Mouse (Mus musculus): Measurements from ENCODE around the gene Atp6v0a1. TPM values are rescaled to one million over a fixed set of nuclear protein-coding genes. Genes with fewer than 3 reads are reported as not detected.

The Atp6v0a1 gene
- polyA plus RNA-seq, 1 experiment from 2014 or later, result 175 TPM

- Histone ChIP-seq H3K9me3 (ENCODE audit: control insufficient read depth, low read length) (no peaks in the 10 kb centered on the region), H3K4me1 (ENCODE audit: control insufficient read depth, insufficient read depth, low read length) (no peaks in the 10 kb centered on the region), H3K4me2 (ENCODE audit: low read depth, low read length) (no peak overlapping the region), H3K27me3 (ENCODE audit: control insufficient read depth, insufficient read depth, low read length) (peaks cover 27% of the 10 kb centered on the region), H3K36me3 (ENCODE audit: control insufficient read depth, insufficient read depth, low read length) (no peaks in the 10 kb centered on the region), H3K27ac (ENCODE audit: low read depth, low read length) (no peak overlapping the region), H3K9ac (replicated peaks; ENCODE audit: low read depth, low read length) (no peak overlapping the region), H3K4me3 (ENCODE audit: low read depth, low read length) (no peak overlapping the region)
- WGBS, result 81% methylated on average over 6 of the region's 6 CpGs
- no peak for ATAC-seq (ENCODE audit: low read depth)
Observed at GRCm38 (mm10) chr11:100965760-100966159, 43.5 kb upstream of the Atp6v0a1 start.

- no peaks in the 10 kb centered on the region for H3K4me1 ChIP-seq (ENCODE audit: control insufficient read depth, insufficient read depth, low read length)
- peaks cover 41% of the 10 kb centered on the region for H3K27me3 ChIP-seq (ENCODE audit: control insufficient read depth, insufficient read depth, low read length)
- no peak overlapping the region for H3K9ac ChIP-seq (replicated peaks; ENCODE audit: low read depth, low read length)
- H3K36me3 ChIP-seq (ENCODE audit: control insufficient read depth, insufficient read depth, low read length), result no peaks in the 10 kb centered on the region
- H3K9me3 ChIP-seq (ENCODE audit: control insufficient read depth, low read length), result no peaks in the 10 kb centered on the region
- H3K4me3 ChIP-seq (ENCODE audit: low read depth, low read length), result no peak overlapping the region
- H3K4me2 ChIP-seq (ENCODE audit: low read depth, low read length), result no peak overlapping the region
- ATAC-seq (ENCODE audit: low read depth), result no peak
- WGBS, result 72% methylated on average over 5 of the region's 5 CpGs
- H3K27ac ChIP-seq (ENCODE audit: low read depth, low read length), result no peak overlapping the region
Observed at GRCm38 (mm10) chr11:100967376-100967775, 41.9 kb upstream of the Atp6v0a1 start.

- 89% methylated on average over 5 of the region's 5 CpGs for WGBS
- H3K4me3 ChIP-seq (ENCODE audit: low read depth, low read length), result no peak overlapping the region
- H3K4me2 ChIP-seq (ENCODE audit: low read depth, low read length), result no peak overlapping the region; the same call in 1 of the 2 replicates
- no peaks in the 10 kb centered on the region for H3K36me3 ChIP-seq (ENCODE audit: control insufficient read depth, insufficient read depth, low read length)
- ATAC-seq (ENCODE audit: low read depth), result no peak
- H3K9ac ChIP-seq (replicated peaks; ENCODE audit: low read depth, low read length), result no peak overlapping the region
- no peaks in the 10 kb centered on the region for H3K4me1 ChIP-seq (ENCODE audit: control insufficient read depth, insufficient read depth, low read length)
- no peaks in the 10 kb centered on the region for H3K9me3 ChIP-seq (ENCODE audit: control insufficient read depth, low read length)
- peaks cover 45% of the 10 kb centered on the region for H3K27me3 ChIP-seq (ENCODE audit: control insufficient read depth, insufficient read depth, low read length)
- no peak overlapping the region for H3K27ac ChIP-seq (ENCODE audit: low read depth, low read length)
Observed at GRCm38 (mm10) chr11:100967881-100968420, 41.3 kb upstream of the Atp6v0a1 start.

GRCm38 (mm10) chr11:100968501-100968900 lies 40.8 kb upstream of the Atp6v0a1 start:
- Histone ChIP-seq H3K36me3 (ENCODE audit: control insufficient read depth, insufficient read depth, low read length) (no peaks in the 10 kb centered on the region), H3K27me3 (ENCODE audit: control insufficient read depth, insufficient read depth, low read length) (peaks cover 45% of the 10 kb centered on the region), H3K4me3 (ENCODE audit: low read depth, low read length) (peak overlapping the region; percentile 32; the same call in 1 of the 2 replicates), H3K9me3 (ENCODE audit: control insufficient read depth, low read length) (no peaks in the 10 kb centered on the region), H3K9ac (replicated peaks; ENCODE audit: low read depth, low read length) (no peak overlapping the region), H3K4me2 (ENCODE audit: low read depth, low read length) (peak overlapping the region; percentile 46; the same call in 1 of the 2 replicates), H3K27ac (ENCODE audit: low read depth, low read length) (no peak overlapping the region), H3K4me1 (ENCODE audit: control insufficient read depth, insufficient read depth, low read length) (no peaks in the 10 kb centered on the region)
- no peak for ATAC-seq (ENCODE audit: low read depth)
- WGBS, result 79% methylated on average over 5 of the region's 5 CpGs

GRCm38 (mm10) chr11:100969189-100969743 lies 40.0 kb upstream of the Atp6v0a1 start:
- Histone ChIP-seq H3K4me3 (ENCODE audit: low read depth, low read length) (peak overlapping the region; percentile 32), H3K4me2 (ENCODE audit: low read depth, low read length) (peak overlapping the region; percentile 46), H3K4me1 (ENCODE audit: control insufficient read depth, insufficient read depth, low read length) (no peaks in the 10 kb centered on the region), H3K27ac (ENCODE audit: low read depth, low read length) (no peak overlapping the region), H3K9me3 (ENCODE audit: control insufficient read depth, low read length) (no peaks in the 10 kb centered on the region), H3K9ac (replicated peaks; ENCODE audit: low read depth, low read length) (peak overlapping the region; percentile 34; the same call in 1 of the 2 replicates), H3K27me3 (ENCODE audit: control insufficient read depth, insufficient read depth, low read length) (peaks cover 45% of the 10 kb centered on the region), H3K36me3 (ENCODE audit: control insufficient read depth, insufficient read depth, low read length) (no peaks in the 10 kb centered on the region)
- ATAC-seq (ENCODE audit: low read depth), result no peak
- 9% methylated on average over 29 of the region's 35 CpGs for WGBS

GRCm38 (mm10) chr11:100969744-100970556 lies 39.3 kb upstream of the Atp6v0a1 start:
- ATAC-seq (ENCODE audit: low read depth), result no peak
- peak overlapping the region; percentile 28; the same call in 1 of the 2 replicates for H3K27ac ChIP-seq (ENCODE audit: low read depth, low read length)
- peaks cover 45% of the 10 kb centered on the region for H3K27me3 ChIP-seq (ENCODE audit: control insufficient read depth, insufficient read depth, low read length)

GRCm38 (mm10) chr11:100970557-100970937 lies 38.7 kb upstream of the Atp6v0a1 start, which contains the start of gene Cavin1:
TSS of gene Cavin1 (minus strand) at chr11:100970887.
- Histone ChIP-seq H3K9me3 (ENCODE audit: control insufficient read depth, low read length) (no peaks in the 10 kb centered on the region), H3K4me1 (ENCODE audit: control insufficient read depth, insufficient read depth, low read length) (no peaks in the 10 kb centered on the region), H3K36me3 (ENCODE audit: control insufficient read depth, insufficient read depth, low read length) (no peaks in the 10 kb centered on the region), H3K4me3 (ENCODE audit: low read depth, low read length) (peak within 1 kb of the TSS; percentile 32), H3K27ac (ENCODE audit: low read depth, low read length) (peak within 1 kb of the TSS; percentile 28; the same call in 1 of the 2 replicates), H3K9ac (replicated peaks; ENCODE audit: low read depth, low read length) (0 out of 2 replicates have a peak within 1 kb of the TSS, but pooled peaks have one; percentile 28), H3K4me2 (ENCODE audit: low read depth, low read length) (peak within 1 kb of the TSS; percentile 46), H3K27me3 (ENCODE audit: control insufficient read depth, insufficient read depth, low read length) (peaks cover 45% of the 10 kb centered on the region)
- ATAC-seq (ENCODE audit: low read depth), result peak; percentile 49; the same call in 1 of the 2 replicates
- 1% methylated on average over 20 of the region's 20 CpGs for WGBS

More at GRCm38 (mm10) chr11:100969744-100970556, 39.3 kb upstream of the Atp6v0a1 start:
- H3K4me2 ChIP-seq (ENCODE audit: low read depth, low read length), result peak overlapping the region; percentile 46
- H3K9me3 ChIP-seq (ENCODE audit: control insufficient read depth, low read length), result no peaks in the 10 kb centered on the region
- no peaks in the 10 kb centered on the region for H3K36me3 ChIP-seq (ENCODE audit: control insufficient read depth, insufficient read depth, low read length)
- WGBS, result 1% methylated on average over 65 of the region's 65 CpGs
- H3K4me3 ChIP-seq (ENCODE audit: low read depth, low read length), result peak overlapping the region; percentile 32
- H3K4me1 ChIP-seq (ENCODE audit: control insufficient read depth, insufficient read depth, low read length), result no peaks in the 10 kb centered on the region
- H3K9ac ChIP-seq (replicated peaks; ENCODE audit: low read depth, low read length), result 0 out of 2 replicates have a peak overlapping the region, but pooled peaks have one; percentile 28

- no peak overlapping the region for H3K4me3 ChIP-seq (ENCODE audit: low read depth, low read length)
Observed at GRCm38 (mm10) chr11:100971455-100971854, 37.8 kb upstream of the Atp6v0a1 start.

GRCm38 (mm10) chr11:100973245-100973644 lies 36.0 kb upstream of the Atp6v0a1 start:
- Histone ChIP-seq H3K4me1 (ENCODE audit: control insufficient read depth, insufficient read depth, low read length) (no peaks in the 10 kb centered on the region), H3K27ac (ENCODE audit: low read depth, low read length) (no peak overlapping the region), H3K4me2 (ENCODE audit: low read depth, low read length) (no peak overlapping the region), H3K4me3 (ENCODE audit: low read depth, low read length) (no peak overlapping the region), H3K9me3 (ENCODE audit: control insufficient read depth, low read length) (no peaks in the 10 kb centered on the region), H3K9ac (replicated peaks; ENCODE audit: low read depth, low read length) (no peak overlapping the region), H3K36me3 (ENCODE audit: control insufficient read depth, insufficient read depth, low read length) (no peaks in the 10 kb centered on the region), H3K27me3 (ENCODE audit: control insufficient read depth, insufficient read depth, low read length) (peaks cover 40% of the 10 kb centered on the region)
- no peak for ATAC-seq (ENCODE audit: low read depth)
- 90% methylated on average over 7 of the region's 7 CpGs for WGBS

More at GRCm38 (mm10) chr11:100971455-100971854, 37.8 kb upstream of the Atp6v0a1 start:
- no peak for ATAC-seq (ENCODE audit: low read depth)
- H3K27me3 ChIP-seq (ENCODE audit: control insufficient read depth, insufficient read depth, low read length), result peaks cover 45% of the 10 kb centered on the region
- H3K9me3 ChIP-seq (ENCODE audit: control insufficient read depth, low read length), result no peaks in the 10 kb centered on the region
- no peaks in the 10 kb centered on the region for H3K4me1 ChIP-seq (ENCODE audit: control insufficient read depth, insufficient read depth, low read length)
- no peak overlapping the region for H3K27ac ChIP-seq (ENCODE audit: low read depth, low read length)
- 65% methylated on average over 10 of the region's 10 CpGs for WGBS
- H3K36me3 ChIP-seq (ENCODE audit: control insufficient read depth, insufficient read depth, low read length), result no peaks in the 10 kb centered on the region
- no peak overlapping the region for H3K4me2 ChIP-seq (ENCODE audit: low read depth, low read length)
- H3K9ac ChIP-seq (replicated peaks; ENCODE audit: low read depth, low read length), result no peak overlapping the region

Data from neural tube, embryonic 14.5 days (tissue).